Comparison of ENCODE assay signal across 42 mouse cellular contexts in the genomic region with DNA sequence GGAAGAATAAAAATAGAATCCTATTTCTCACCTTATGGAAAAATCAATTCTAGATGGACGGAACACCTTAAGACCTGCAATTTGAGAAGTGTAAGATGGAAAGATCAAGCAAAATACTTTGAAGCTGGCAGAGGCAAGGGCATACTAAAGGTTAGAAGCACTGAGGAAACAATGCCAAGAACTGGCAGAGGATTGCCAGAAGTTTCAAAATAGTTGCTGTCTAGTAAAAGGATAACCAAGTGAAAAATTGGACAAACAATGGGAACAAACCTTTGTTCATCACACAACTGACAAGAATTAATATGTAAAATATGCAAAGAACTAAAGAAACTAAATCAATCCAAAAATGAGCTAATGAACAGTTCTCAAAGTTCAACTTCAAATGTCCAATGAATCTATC. TPM values are rescaled to one million over a fixed set of nuclear protein-coding genes. Genes with fewer than 3 reads are reported as not detected.
"Had no signal": no experiment of that assay in that cellular context is flagged by ENCODE, and none has a peak within 500 bp of the region (broad histone marks: within the 10 kb centered on the region; RNA-seq: fewer than 3 reads in every experiment).

No protein-coding gene starts in this region.

RNA-seq across cellular contexts. Expression of gene Olfr1564, which starts 15.2 kb away (rescaled TPM):
- total RNA-seq: hematopoietic stem cell, adult 5-6 weeks had no signal
- polyA plus RNA-seq: heart, embryonic 11.5 days; heart, embryonic 12.5 days; heart, embryonic 13.5 days; heart, embryonic 14.5 days; heart, embryonic 15.5 days; heart, postnatal 0 days; hindbrain, embryonic 10.5 days; hindbrain, embryonic 12.5 days; hindbrain, postnatal 0 days; inflammation-experienced regulatory T-cells, adult 6 months; intestine, embryonic 14.5 days; intestine, embryonic 15.5 days; intestine, embryonic 16.5 days; intestine, postnatal 0 days; kidney, embryonic 14.5 days; kidney, embryonic 15.5 days; kidney, embryonic 16.5 days; kidney, postnatal 0 days; large intestine, adult 2 months had no signal

RNA-seq across cellular contexts. Expression of gene Olfr63, which starts 27.8 kb away (rescaled TPM):
- total RNA-seq: heart, postnatal 10 days; heart, postnatal 14 days; heart, postnatal 25 days; heart, postnatal 36 days; hematopoietic stem cell, adult 5-6 weeks; hindbrain, postnatal 0 days; layer of hippocampus, adult 2 months; layer of hippocampus, adult 8-10 months; layer of hippocampus, postnatal 10 days; layer of hippocampus, postnatal 25 days; layer of hippocampus, postnatal 36 days; left cerebral cortex, adult 18-20 months; left cerebral cortex, adult 8-10 months had no signal
- polyA plus RNA-seq: heart, embryonic 12.5 days; heart, embryonic 14.5 days; heart, embryonic 15.5 days; heart, postnatal 0 days; hindbrain, embryonic 13.5 days; hindbrain, embryonic 14.5 days; hindbrain, embryonic 16.5 days; intestine, embryonic 15.5 days; intestine, embryonic 16.5 days; kidney, embryonic 15.5 days; kidney, embryonic 16.5 days; large intestine, adult 2 months had no signal

RNA-seq across cellular contexts. Expression of gene Olfr239, which starts 45.5 kb away (rescaled TPM):
- total RNA-seq: heart, postnatal 10 days; heart, postnatal 14 days; heart, postnatal 25 days; heart, postnatal 36 days; heart, postnatal 4 days; hematopoietic stem cell, adult 5-6 weeks; hindbrain, postnatal 0 days; layer of hippocampus, adult 18-20 months; layer of hippocampus, adult 2 months; layer of hippocampus, adult 8-10 months; layer of hippocampus, postnatal 10 days; layer of hippocampus, postnatal 14 days; layer of hippocampus, postnatal 25 days; layer of hippocampus, postnatal 36 days; left cerebral cortex, adult 18-20 months; left cerebral cortex, adult 2 months; left cerebral cortex, adult 8-10 months had no signal
- polyA plus RNA-seq: heart, embryonic 10.5 days; heart, embryonic 11.5 days; heart, embryonic 12.5 days; heart, embryonic 13.5 days; heart, embryonic 14.5 days; heart, embryonic 15.5 days; heart, embryonic 16.5 days; heart, postnatal 0 days; hindbrain, embryonic 10.5 days; hindbrain, embryonic 11.5 days; hindbrain, embryonic 13.5 days; hindbrain, embryonic 14.5 days; hindbrain, embryonic 15.5 days; hindbrain, embryonic 16.5 days; hindbrain, postnatal 0 days; inflammation-experienced regulatory T-cells, adult 6 months; intestine, embryonic 14.5 days; intestine, embryonic 15.5 days; intestine, embryonic 16.5 days; intestine, postnatal 0 days; kidney, embryonic 14.5 days; kidney, embryonic 15.5 days; kidney, embryonic 16.5 days; kidney, postnatal 0 days; large intestine, adult 2 months had no signal
